Mouse (Mus musculus) neutrophil, adult 5-6 weeks (primary cell): ENCODE measurements around the gene Fbxo41. TPM values are rescaled to one million over a fixed set of nuclear protein-coding genes. Genes with fewer than 3 reads are reported as not detected.

Source experiments
- total RNA-seq: library from RNA; stranded (forward); fragments of 200-1000 nt; gene quantifications from 2 replicates; pipeline ENCODE4 v1.2.3, GENCODE M21; 2017

Gene Fbxo41
- total RNA-seq, 1 experiment from 2014 or later = not detected

Other genes starting within 250 kb of the Fbxo41 start
- gene Sfxn5, start 169.6 kb downstream of the Fbxo41 start, total RNA-seq = 104 and 118 TPM in 2 replicates
- gene Rab11fip5, start 128.4 kb downstream of the Fbxo41 start, total RNA-seq = 10.8 and 10.9 TPM in 2 replicates
- gene Noto, start 79.1 kb downstream of the Fbxo41 start, total RNA-seq = not detected in 2 replicates
- gene Smyd5, start 71.0 kb downstream of the Fbxo41 start, total RNA-seq = 22.2 and 23.2 TPM in 2 replicates
- gene Cct7, start 51.5 kb downstream of the Fbxo41 start, total RNA-seq = 104 and 115 TPM in 2 replicates
- gene Pradc1, start 51.0 kb downstream of the Fbxo41 start, total RNA-seq = 12.7 and 16.9 TPM in 2 replicates
- not detected in 2 replicates for gene Egr4, start 10.6 kb upstream of the Fbxo41 start, total RNA-seq
- 3.0 and 4.5 TPM in 2 replicates for gene Alms1, start 84.5 kb upstream of the Fbxo41 start, total RNA-seq
- gene Nat8f7, start 210.2 kb upstream of the Fbxo41 start, total RNA-seq = not detected in 2 replicates